Mouse (Mus musculus): ENCODE results near the gene Gpr183.

- TF ChIP-seq KAT2A (conservative IDR thresholded peaks at IDR 0.05; ENCODE audit: low read depth, low read length) (no peak), EP300 (IDR thresholded peaks at IDR 0.05; ENCODE audit: low read depth in 1 of 2, low read length in 2 of 2) (peak; percentile 53 to 83), POLR2A (IDR thresholded peaks at IDR 0.05; ENCODE audit: control insufficient read depth in 1 of 2, insufficient read depth in 1 of 2, low read depth in 1 of 2, low read length in 2 of 2, poor library complexity in 1 of 2) (no peak), ZC3H11A (IDR thresholded peaks at IDR 0.05; ENCODE audit: low read depth, low read length) (no peak), CTCF (IDR thresholded peaks at IDR 0.05 in 2 of 3, conservative IDR thresholded peaks at IDR 0.05 in 1 of 3; ENCODE audit: control insufficient read depth in 1 of 3, insufficient read depth in 1 of 3, low read depth in 2 of 3, low read length in 3 of 3, poor library complexity in 1 of 3, severe bottlenecking in 1 of 3) (no peak), GATA1 (IDR thresholded peaks at IDR 0.05; ENCODE audit: low read depth, low read length) (peak; percentile 66), CHD2 (IDR thresholded peaks at IDR 0.05; ENCODE audit: low read length) (no peak), JUND (IDR thresholded peaks at IDR 0.05; ENCODE audit: low read depth, low read length) (no peak), E2F4 (IDR thresholded peaks at IDR 0.05; ENCODE audit: borderline replicate concordance, low read depth, low read length) (no peak)
Observed at GRCm38 (mm10) chr14:121985477-121985876, 20.5 kb upstream of the Gpr183 start.

Data from MEL (cell line).